Mouse (Mus musculus) CH12.LX (cell line): Measurements from ENCODE around the gene Coro2b. TPM values are rescaled to one million over a fixed set of nuclear protein-coding genes. Genes with fewer than 3 reads are reported as not detected.
A peak's percentile ranks its signal among the peaks of the same experiment; 100 is the strongest.

Experiments used
- DNase-seq: peaks from one replicate; pipeline ENCODE4 v3.0.0-alpha.2; 2013; ENCODE audit errors: extremely low read depth
- H3K27ac ChIP-seq: 2 replicates; pipeline ENCODE4 v1.5.1; 2012; ENCODE audit warnings: low read depth, mild to moderate bottlenecking, control low read depth, moderate library complexity; ENCODE audit not compliant: insufficient read depth
- H3K27me3 ChIP-seq: replicated peaks from 2 replicates; pipeline ENCODE3; 2012; ENCODE audit warnings: inconsistent platforms
- H3K36me3 ChIP-seq, 2 experiments: replicated peaks in 1 of 2; 2 replicates each; pipeline versions ENCODE3 to v1.6.1; 2012; ENCODE audit warnings: inconsistent platforms in 1 of 2, low read length in 1 of 2, mild to moderate bottlenecking in 1 of 2, mixed read lengths in 1 of 2, moderate library complexity in 1 of 2; ENCODE audit not compliant: control insufficient read depth in 1 of 2, insufficient read depth in 1 of 2
- H3K4me1 ChIP-seq, 2 experiments: 2 replicates each; pipeline ENCODE4 v1.6.1; 2012; ENCODE audit warnings: inconsistent platforms in 1 of 2, moderate library complexity in 1 of 2; ENCODE audit not compliant: insufficient read depth in 2 of 2, control insufficient read depth in 1 of 2
- H3K4me2 ChIP-seq: 2 replicates; pipeline ENCODE4 v1.6.1; 2012; ENCODE audit warnings: low read depth, mild to moderate bottlenecking, control low read depth; ENCODE audit not compliant: poor library complexity, insufficient read depth, severe bottlenecking
- H3K4me3 ChIP-seq, 3 experiments: fragments of 150-350 bp in 1 of 3; sonication (generic) in 1 of 3; replicated peaks in 1 of 3; 2 replicates each; pipeline versions ENCODE3 to v1.5.1; 2011 to 2012; ENCODE audit warnings: low read depth in 2 of 3, low read length in 2 of 3, mild to moderate bottlenecking in 2 of 3, moderate library complexity in 2 of 3, control low read depth in 1 of 3, improper control_type of control experiment in 1 of 3, inconsistent platforms in 1 of 3, mixed read lengths in 1 of 3; ENCODE audit not compliant: poor library complexity in 1 of 3
- H3K79me2 ChIP-seq: replicated peaks from 2 replicates; pipeline ENCODE4 v1.6.1; 2012; ENCODE audit warnings: mild to moderate bottlenecking, moderate library complexity; ENCODE audit not compliant: control insufficient read depth, poor library complexity, insufficient read depth, severe bottlenecking; ENCODE audit errors: extremely low read depth
- H3K9ac ChIP-seq: 2 replicates; pipeline ENCODE4 v1.6.1; 2012; ENCODE audit warnings: low read depth, mild to moderate bottlenecking, control low read depth, moderate library complexity; ENCODE audit not compliant: insufficient read depth
- H3K9me3 ChIP-seq: replicated peaks from 2 replicates; pipeline ENCODE3; 2012; ENCODE audit warnings: low read length, inconsistent platforms, mixed read lengths
- BHLHE40 ChIP-seq: IDR thresholded peaks from 2 replicates; pipeline ENCODE4 v1.6.1; 2011; ENCODE audit warnings: mild to moderate bottlenecking, low read depth, low read length, improper control_type of control experiment
- CHD1 ChIP-seq: IDR thresholded peaks from 2 replicates; pipeline ENCODE4 v1.6.1; 2012; ENCODE audit warnings: low read depth, low read length, improper control_type of control experiment, inconsistent platforms
- CTCF ChIP-seq, 2 experiments: IDR thresholded peaks in 1 of 2; conservative IDR thresholded peaks in 1 of 2; 2 replicates each; pipeline ENCODE4 v1.5.1; 2011 to 2012; ENCODE audit warnings: low read depth in 2 of 2, low read length in 2 of 2, improper control_type of control experiment in 1 of 2, inconsistent platforms in 1 of 2, mild to moderate bottlenecking in 1 of 2, moderate library complexity in 1 of 2
- E2F4 ChIP-seq: IDR thresholded peaks from 2 replicates; pipeline ENCODE4 v1.6.1; 2011; ENCODE audit warnings: low read depth, low read length, improper control_type of control experiment; ENCODE audit not compliant: insufficient replicate concordance
- ELF1 ChIP-seq: IDR thresholded peaks from 2 replicates; pipeline ENCODE4 v1.6.1; 2014; ENCODE audit warnings: low read depth, mild to moderate bottlenecking, inconsistent platforms, low read length, improper control_type of control experiment
- EP300 ChIP-seq: IDR thresholded peaks from 2 replicates; pipeline ENCODE4 v1.6.1; 2011; ENCODE audit warnings: low read length, improper control_type of control experiment
- ETS1 ChIP-seq: conservative IDR thresholded peaks from 2 replicates; pipeline ENCODE4 v1.6.1; 2012; ENCODE audit warnings: low read depth, mild to moderate bottlenecking, inconsistent platforms, low read length, improper control_type of control experiment, moderate library complexity
- HCFC1 ChIP-seq: IDR thresholded peaks from 2 replicates; pipeline ENCODE4 v1.6.1; 2012; ENCODE audit warnings: low read depth, mild to moderate bottlenecking, inconsistent platforms, low read length, improper control_type of control experiment
- IRF4 ChIP-seq: IDR thresholded peaks from 2 replicates; pipeline ENCODE4 v1.6.1; 2014; ENCODE audit warnings: low read depth, mild to moderate bottlenecking, inconsistent platforms, low read length, improper control_type of control experiment
- JUN ChIP-seq: IDR thresholded peaks from 2 replicates; pipeline ENCODE4 v1.6.1; 2011; ENCODE audit warnings: low read depth, mild to moderate bottlenecking, low read length, improper control_type of control experiment, moderate library complexity; ENCODE audit not compliant: insufficient read depth
- JUND ChIP-seq: conservative IDR thresholded peaks from 2 replicates; pipeline ENCODE4 v1.6.1; 2011; ENCODE audit warnings: low read depth, low read length, improper control_type of control experiment
- MAFK ChIP-seq: IDR thresholded peaks from 2 replicates; pipeline ENCODE4 v1.6.1; 2011; ENCODE audit warnings: low read length, improper control_type of control experiment; ENCODE audit not compliant: insufficient replicate concordance
- MAZ ChIP-seq: IDR thresholded peaks from 2 replicates; pipeline ENCODE4 v1.6.1; 2012; ENCODE audit warnings: low read depth, mild to moderate bottlenecking, inconsistent platforms, low read length, improper control_type of control experiment, moderate library complexity
- MXI1 ChIP-seq: IDR thresholded peaks from 2 replicates; pipeline ENCODE4 v1.6.1; 2011; ENCODE audit warnings: mild to moderate bottlenecking, low read depth, low read length, improper control_type of control experiment
- NELFE ChIP-seq: IDR thresholded peaks from 2 replicates; pipeline ENCODE4 v1.6.1; 2011; ENCODE audit warnings: low read depth, low read length, improper control_type of control experiment
- NRF1 ChIP-seq: IDR thresholded peaks from 2 replicates; pipeline ENCODE4 v1.6.1; 2014; ENCODE audit warnings: low read depth, mild to moderate bottlenecking, inconsistent platforms, low read length, improper control_type of control experiment, moderate library complexity
- PAX5 ChIP-seq: IDR thresholded peaks from 2 replicates; pipeline ENCODE4 v1.6.1; 2012; ENCODE audit warnings: low read length, inconsistent platforms, mixed read lengths
- POLR2A ChIP-seq: IDR thresholded peaks from 2 replicates; pipeline ENCODE4 v1.6.1; 2011; ENCODE audit warnings: low read depth, mild to moderate bottlenecking, improper control_type of control experiment, low read length
- POLR2AphosphoS2 ChIP-seq: IDR thresholded peaks from 2 replicates; pipeline ENCODE4 v1.6.1; 2011; ENCODE audit warnings: low read depth, low read length, improper control_type of control experiment
- RAD21 ChIP-seq: IDR thresholded peaks from 2 replicates; pipeline ENCODE4 v1.6.1; 2011; ENCODE audit warnings: low read depth, mild to moderate bottlenecking, low read length, improper control_type of control experiment, moderate library complexity
- RCOR1 ChIP-seq: conservative IDR thresholded peaks from 2 replicates; pipeline ENCODE4 v1.6.1; 2012; ENCODE audit warnings: low read depth, mild to moderate bottlenecking, inconsistent platforms, low read length, improper control_type of control experiment
- SMC3 ChIP-seq: IDR thresholded peaks from 2 replicates; pipeline ENCODE4 v1.6.1; 2011; ENCODE audit warnings: low read depth, low read length, improper control_type of control experiment
- TBP ChIP-seq: conservative IDR thresholded peaks from 2 replicates; pipeline ENCODE4 v1.6.1; 2011; ENCODE audit warnings: low read depth, low read length, improper control_type of control experiment
- TCF12 ChIP-seq: IDR thresholded peaks from 2 replicates; pipeline ENCODE4 v1.6.1; 2014; ENCODE audit warnings: low read depth, mild to moderate bottlenecking, inconsistent platforms, low read length, improper control_type of control experiment
- ZKSCAN1 ChIP-seq: IDR thresholded peaks from 2 replicates; pipeline ENCODE4 v1.6.1; 2012; ENCODE audit warnings: low read depth, inconsistent platforms, low read length, improper control_type of control experiment, borderline replicate concordance
- ZMIZ1 ChIP-seq: IDR thresholded peaks from 2 replicates; pipeline ENCODE4 v1.6.1; 2012; ENCODE audit warnings: low read depth, mild to moderate bottlenecking, inconsistent platforms, low read length, improper control_type of control experiment
- ZNF384 ChIP-seq: IDR thresholded peaks from 2 replicates; pipeline ENCODE4 v1.6.1; 2012; ENCODE audit warnings: low read depth, low read length, improper control_type of control experiment, inconsistent platforms
- dilution Hi-C: fragments of 300-500 bp; cut with MboI; formaldehyde crosslinking; loops from 2 replicates; pipeline ENCODE4 v1.14.3; 2020; ENCODE audit warnings: low sequenced_read_pairs; ENCODE audit not compliant: extremely low pct_unique_long_range_greater_than_20kb, extremely low pct_ligation_motif_present
- in situ Hi-C: fragments of 300-500 bp; cut with MboI; formaldehyde crosslinking; loops from 3 replicates; pipeline ENCODE4 v1.14.3; 2019; ENCODE audit warnings: low sequenced_read_pairs, low pct_ligation_motif_present, low pct_unique_long_range_greater_than_20kb, mixed read lengths
- polyA plus RNA-seq: library from polyadenylated mRNA; unstranded; fragments of >175 nt; gene quantifications from 2 replicates; pipeline ENCODE4 v1.2.1, GENCODE M21; 2012; ENCODE audit warnings: low read depth; ENCODE audit not compliant: insufficient read length
- total RNA-seq, 2 experiments: library from RNA; depleted of rRNA; stranded (reverse); fragments of 300-350 nt in 1 of 2; fragments of >200 nt in 1 of 2; gene quantifications; 2 replicates each; pipeline ENCODE4 v1.2.3; 2012 to 2014

Coro2b gene
- total and polyA plus RNA-seq, 3 experiments = 0.77 to 3.2 (median 0.85) TPM

DNA sequence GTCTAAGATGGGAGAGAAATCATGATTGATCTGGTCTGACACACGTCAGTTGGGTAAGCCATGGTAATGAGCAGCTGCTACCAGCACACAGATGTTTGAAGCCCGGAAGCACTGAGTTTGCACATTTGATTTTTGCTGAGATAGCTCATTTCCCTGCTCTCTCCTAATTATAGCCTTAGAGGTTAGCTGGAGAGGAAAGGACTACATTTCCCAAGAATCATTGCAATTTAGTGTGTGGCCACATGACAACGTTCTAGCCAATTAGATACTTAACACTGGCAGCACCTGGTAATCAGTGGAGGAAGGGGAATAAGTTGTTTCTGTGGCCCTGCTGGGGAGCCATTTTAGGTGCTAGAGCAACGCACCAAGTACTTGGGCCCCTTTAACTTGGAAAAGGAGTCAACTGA lies 26.3 kb downstream of the Coro2b start (continued):
- TF ChIP-seq JUND (0 out of 2 replicates have a peak, but pooled peaks have one; percentile 14), TCF12 (peak; percentile 49; the same call in 1 of the 2 replicates), MXI1 (no peak), EP300 (0 out of 2 replicates have a peak, but pooled peaks have one; percentile 43), E2F4 (no peak), NELFE (0 out of 2 replicates have a peak, but pooled peaks have one; percentile 11), ZMIZ1 (no peak), PAX5 (no peak), ZNF384 (no peak), POLR2AphosphoS2 (no peak), ZKSCAN1 (no peak), CHD1 (no peak; the same call in 1 of the 2 replicates), POLR2A (peak; percentile 55), MAZ (no peak)

DNA sequence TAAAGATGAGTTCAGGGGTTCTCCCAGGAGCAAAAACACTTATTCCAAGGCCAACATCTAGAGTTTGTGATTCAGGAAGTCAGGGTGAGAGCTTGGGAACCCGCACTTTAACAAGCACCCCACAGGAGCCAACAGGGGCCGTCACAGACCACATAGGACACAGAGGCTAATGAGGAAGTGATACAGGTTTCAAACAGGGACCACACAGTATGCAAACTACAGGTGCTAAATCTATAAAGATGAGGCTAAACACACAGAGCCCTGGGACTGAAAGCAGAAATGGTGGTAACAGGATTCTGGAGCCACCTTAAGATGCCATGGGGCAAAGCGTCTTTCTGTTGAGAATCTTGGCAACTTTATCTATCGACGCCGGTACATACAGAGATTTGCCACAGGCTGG lies 27.2 kb downstream of the Coro2b start:
- TF ChIP-seq RCOR1 (0 out of 2 replicates have a peak, but pooled peaks have one; percentile 36), CTCF (conservative IDR thresholded peaks at IDR 0.05 in 1 of 2, IDR thresholded peaks at IDR 0.05 in 1 of 2; ENCODE audit: low read depth in 2 of 2, low read length in 2 of 2) (peak in 1 of 2 experiments; percentile 13; a peak in 1 of 4 replicates), JUN (no peak), MAFK (peak; percentile 56; the same call in 1 of the 2 replicates), ELF1 (peak; percentile 66; the same call in 1 of the 2 replicates), TBP (peak; percentile 84), ETS1 (0 out of 2 replicates have a peak, but pooled peaks have one; percentile 39), TCF12 (peak; percentile 49; the same call in 1 of the 2 replicates), IRF4 (peak; percentile 86), HCFC1 (0 out of 2 replicates have a peak, but pooled peaks have one; percentile 19), SMC3 (0 out of 2 replicates have a peak, but pooled peaks have one; percentile 16), BHLHE40 (peak; percentile 44; the same call in 1 of the 2 replicates), E2F4 (no peak), POLR2A (0 out of 2 replicates have a peak, but pooled peaks have one; percentile 18), PAX5 (no peak), EP300 (peak; percentile 86), NRF1 (no peak), RAD21 (peak; percentile 18)
- H3K36me3 ChIP-seq = no peaks in the 10 kb centered on the region
- no peak overlapping the region for H3K27ac ChIP-seq
- peaks cover 16 to 60% of the 10 kb centered on the region in 2 experiments for H3K4me1 ChIP-seq
- H3K79me2 ChIP-seq = no peaks in the 10 kb centered on the region
- peak overlapping the region in 1 of 3 experiments; percentile 40 for H3K4me3 ChIP-seq
- in situ Hi-C loops = no loop called here
- H3K27me3 ChIP-seq = no peaks in the 10 kb centered on the region
- no peaks in the 10 kb centered on the region for H3K9me3 ChIP-seq
- peak; percentile 77 for DNase-seq
- H3K9ac ChIP-seq = 0 out of 2 replicates have a peak overlapping the region, but pooled peaks have one; percentile 27
- peak overlapping the region; percentile 69 for H3K4me2 ChIP-seq
- dilution Hi-C loops = no loop called here
